Mouse (Mus musculus) stomach, postnatal 0 days (tissue): ENCODE data around the gene Synm.

Experiments used
- CTCF ChIP-seq: IDR thresholded peaks from 2 replicates; pipeline ENCODE4 v1.5.1; 2016; ENCODE audit warnings: antibody characterized with exemption, low read depth, mild to moderate bottlenecking, moderate library complexity
- EP300 ChIP-seq: optimal IDR thresholded peaks from 2 replicates; pipeline ENCODE3; 2016; ENCODE audit warnings: antibody characterized with exemption

DNA sequence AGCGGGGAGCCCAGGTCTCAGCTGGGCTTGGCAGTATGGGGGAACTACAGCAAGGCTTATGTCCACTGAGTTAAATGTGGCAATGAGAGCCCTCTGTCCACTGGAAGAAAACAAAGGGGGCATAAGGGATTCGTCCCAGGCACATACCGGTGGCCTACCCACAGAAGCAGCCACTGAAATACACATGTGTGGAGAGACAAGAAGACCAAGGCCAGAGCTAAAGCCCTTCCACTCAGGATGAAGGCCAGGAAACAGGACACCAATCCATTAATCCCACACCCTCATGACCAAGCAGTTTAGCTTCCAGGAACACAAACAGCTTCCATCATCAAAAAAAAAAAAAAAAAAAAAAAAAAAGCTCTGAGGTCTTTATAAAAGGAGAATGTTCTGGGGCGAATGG lies 19.2 kb downstream of the Synm start:
- no peak for TF ChIP-seq CTCF
- no peak for TF ChIP-seq EP300
